Mouse (Mus musculus): ENCODE results near the gene Pecam1.

DNA sequence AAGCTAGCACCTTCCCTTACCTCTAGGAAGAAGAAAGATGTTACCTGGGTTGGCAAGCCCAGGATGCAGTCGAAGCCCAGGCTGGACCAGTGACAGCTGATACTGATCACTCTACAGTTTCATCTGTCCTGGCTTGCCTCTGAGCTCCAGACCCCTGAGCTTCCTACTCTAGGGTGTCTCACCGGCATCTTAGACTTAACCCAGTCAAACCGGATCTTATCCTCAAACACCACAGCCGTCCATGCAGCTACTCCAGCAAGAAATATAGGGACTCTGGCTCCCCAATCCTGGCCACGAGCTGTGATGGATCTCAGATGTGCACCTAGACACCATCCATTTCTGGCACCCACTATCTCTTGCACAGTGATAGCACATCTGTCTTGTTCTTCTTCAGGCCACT, 74.6 kb downstream of the Pecam1 start:
- TF ChIP-seq POLR2A (IDR thresholded peaks at IDR 0.05; ENCODE audit: low read depth, low read length) (no peak), CTCF (conservative IDR thresholded peaks at IDR 0.05 in 1 of 2, IDR thresholded peaks at IDR 0.05 in 1 of 2; ENCODE audit: low read depth in 2 of 2, low read length in 2 of 2) (no peak), MYC (IDR thresholded peaks at IDR 0.05; ENCODE audit: low read depth, low read length) (no peak), JUN (IDR thresholded peaks at IDR 0.05; ENCODE audit: insufficient read depth, low read depth, low read length) (no peak), POLR2AphosphoS2 (IDR thresholded peaks at IDR 0.05; ENCODE audit: low read depth, low read length) (no peak), RAD21 (IDR thresholded peaks at IDR 0.05; ENCODE audit: low read depth, low read length) (no peak), NELFE (IDR thresholded peaks at IDR 0.05; ENCODE audit: low read depth, low read length) (no peak), GABPA (IDR thresholded peaks at IDR 0.05; ENCODE audit: insufficient replicate concordance, low read depth, low read length) (no peak), TBP (conservative IDR thresholded peaks at IDR 0.05; ENCODE audit: low read depth, low read length) (no peak), MAFK (IDR thresholded peaks at IDR 0.05; ENCODE audit: insufficient replicate concordance, low read length) (no peak)

All from CH12.LX (cell line).